Mouse (Mus musculus) heart, adult 2 months (tissue): ENCODE results near the gene Nrg4. TPM values are rescaled to one million over a fixed set of nuclear protein-coding genes. Genes with fewer than 3 reads are reported as not detected.

Experiments
- DNase-seq, 2 experiments: peaks; one replicate each; pipeline ENCODE4 v3.0.0; 2021
- H3K27ac ChIP-seq: fragments of 200-600 bp; 2 replicates; pipeline ENCODE4 v1.8.1; 2022
- H3K27me3 ChIP-seq: fragments of 200-500 bp; 2 replicates; pipeline ENCODE4 v1.6.1; 2012; ENCODE audit warnings: mild to moderate bottlenecking, low read length, inconsistent platforms, mixed read lengths; ENCODE audit not compliant: control insufficient read depth, insufficient read depth
- H3K36me3 ChIP-seq: fragments of 200-500 bp; 2 replicates; pipeline ENCODE4 v1.6.1; 2012; ENCODE audit warnings: low read length, inconsistent platforms; ENCODE audit not compliant: control insufficient read depth, insufficient read depth
- H3K4me1 ChIP-seq: fragments of 200-500 bp; 2 replicates; pipeline ENCODE4 v1.6.1; 2011; ENCODE audit warnings: low read length; ENCODE audit not compliant: control insufficient read depth, insufficient read depth
- H3K4me3 ChIP-seq: fragments of 200-600 bp; 2 replicates; pipeline ENCODE4 v1.8.1; 2022
- H3K79me2 ChIP-seq: fragments of 200-500 bp; replicated peaks from 2 replicates; pipeline ENCODE4 v1.6.1; 2012; ENCODE audit warnings: mild to moderate bottlenecking, inconsistent platforms, low read length, moderate library complexity, mixed read lengths; ENCODE audit not compliant: control insufficient read depth, insufficient read depth
- H3K9ac ChIP-seq: fragments of 200-500 bp; 2 replicates; pipeline ENCODE4 v1.6.1; 2012; ENCODE audit warnings: low read depth, mild to moderate bottlenecking, control low read depth, inconsistent platforms, low read length, mixed read lengths
- CTCF ChIP-seq: fragments of 200-600 bp; IDR thresholded peaks from 2 replicates; pipeline ENCODE4 v1.8.1; 2022; ENCODE audit warnings: antibody characterized with exemption, mild to moderate bottlenecking, moderate library complexity
- EP300 ChIP-seq: fragments of 200-500 bp; IDR thresholded peaks from 2 replicates; pipeline ENCODE4 v1.6.1; 2011; ENCODE audit warnings: low read depth, low read length, control low read depth; ENCODE audit not compliant: insufficient read depth
- POLR2A ChIP-seq: fragments of 200-500 bp; IDR thresholded peaks from 2 replicates; pipeline ENCODE4 v1.6.1; 2011; ENCODE audit warnings: mild to moderate bottlenecking, low read depth, low read length, control low read depth; ENCODE audit not compliant: insufficient read depth
- WGBS: fragments of 180-500 bp; shearing (Covaris S2); methylation state at CpG from one replicate; pipeline ENCODE4 v1.1.7; 2018; 5-methylcytosine and 5-hydroxymethylcytosine counted together
- intact Hi-C: fragments of 180-260 bp; cut with DNase I; formaldehyde crosslinking; loops from one replicate; pipeline ENCODE4 v1.15.1; 2025
- polyA plus RNA-seq: library from polyadenylated mRNA; depleted of rRNA; stranded (reverse); fragments of >200 nt; gene quantifications from 2 replicates; pipeline ENCODE4 v1.2.3, GENCODE M21; 2012
- total RNA-seq, 2 experiments: library from RNA; stranded (reverse); gene quantifications; 2 replicates each; pipeline ENCODE4 v1.2.3; 2021

The Nrg4 gene
- total and polyA plus RNA-seq, 3 experiments = 1.5 to 7.6 (median 2.3) TPM

- DNase-seq = no peak
- H3K79me2 ChIP-seq = no peaks in the 10 kb centered on the region
- H3K27me3 ChIP-seq = no peaks in the 10 kb centered on the region
- intact Hi-C loops = no loop called here
- TF ChIP-seq EP300 = no peak
- TF ChIP-seq CTCF = no peak
- no peak for TF ChIP-seq POLR2A
- WGBS = 72% methylated on average over 7 of the region's 7 CpGs
- no peak overlapping the region for H3K9ac ChIP-seq
- no peaks in the 10 kb centered on the region for H3K36me3 ChIP-seq
- H3K4me3 ChIP-seq = no peak overlapping the region
- no peak overlapping the region for H3K27ac ChIP-seq
- no peaks in the 10 kb centered on the region for H3K4me1 ChIP-seq
Measured at GRCm38 (mm10) chr9:55344165-55344564, 17.5 kb upstream of the Nrg4 start.

- 0 out of 2 replicates have a peak, but pooled peaks cover 1% of the 10 kb centered on the region for H3K27me3 ChIP-seq
- TF ChIP-seq CTCF = peak; percentile 19; the same call in 1 of the 2 replicates
- no peak for TF ChIP-seq EP300
- no peak overlapping the region for H3K4me3 ChIP-seq
- no peaks in the 10 kb centered on the region for H3K36me3 ChIP-seq
- no peak overlapping the region for H3K27ac ChIP-seq
- no peak overlapping the region for H3K9ac ChIP-seq
- DNase-seq = peak; percentile 25 to 35
- intact Hi-C loops = no loop called here
- WGBS = 24% methylated on average over 7 of the region's 7 CpGs
- no peaks in the 10 kb centered on the region for H3K79me2 ChIP-seq
- H3K4me1 ChIP-seq = no peaks in the 10 kb centered on the region; the same call in 1 of the 2 replicates
Measured at GRCm38 (mm10) chr9:55332949-55333348, 6.3 kb upstream of the Nrg4 start.

DNA sequence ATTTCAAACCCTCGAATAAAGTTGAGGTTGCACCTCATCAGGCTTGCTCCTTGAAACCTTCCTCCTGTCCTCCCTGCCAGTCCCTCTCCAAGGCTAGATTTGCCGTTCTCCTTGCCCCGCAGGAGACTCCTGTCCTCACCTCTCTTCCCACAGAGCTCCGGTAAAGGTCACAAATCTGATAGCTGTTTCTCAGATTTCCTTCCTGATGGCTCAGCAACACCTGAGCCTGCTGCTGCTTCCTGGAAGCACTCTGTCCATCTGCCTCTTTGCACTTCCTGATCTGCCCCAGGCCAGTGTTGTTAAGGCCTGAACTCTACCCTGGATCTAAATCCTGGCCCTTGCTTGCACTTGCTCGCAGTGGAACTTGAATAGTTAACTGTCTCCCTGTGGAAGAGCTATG is 5.8 kb upstream of the Nrg4 start:
- TF ChIP-seq POLR2A = no peak
- TF ChIP-seq EP300 = no peak
- no peak for TF ChIP-seq CTCF
- intact Hi-C loops = no loop called here
- Histone ChIP-seq H3K79me2 (no peaks in the 10 kb centered on the region), H3K4me3 (no peak overlapping the region), H3K4me1 (no peaks in the 10 kb centered on the region; the same call in 1 of the 2 replicates), H3K27me3 (0 out of 2 replicates have a peak, but pooled peaks cover 1% of the 10 kb centered on the region), H3K27ac (no peak overlapping the region), H3K36me3 (no peaks in the 10 kb centered on the region), H3K9ac (no peak overlapping the region)
- DNase-seq = no peak
- WGBS = 37% methylated on average over 5 of the region's 5 CpGs

- Histone ChIP-seq H3K27ac (no peak overlapping the region), H3K36me3 (no peaks in the 10 kb centered on the region), H3K9ac (no peak overlapping the region), H3K4me3 (no peak overlapping the region), H3K79me2 (no peaks in the 10 kb centered on the region), H3K4me1 (no peaks in the 10 kb centered on the region; the same call in 1 of the 2 replicates), H3K27me3 (0 out of 2 replicates have a peak, but pooled peaks cover 1% of the 10 kb centered on the region)
- intact Hi-C loops = loop anchor here (10.0 kb wide), 1 partner anchor 215 kb away; no protein-coding TSS in a partner anchor
- TF ChIP-seq CTCF (no peak), EP300 (no peak), POLR2A (no peak)
- no peak for DNase-seq
- 80% methylated on average over 6 of the region's 6 CpGs for WGBS
Measured at GRCm38 (mm10) chr9:55329401-55329800, 2.8 kb upstream of the Nrg4 start.

DNA sequence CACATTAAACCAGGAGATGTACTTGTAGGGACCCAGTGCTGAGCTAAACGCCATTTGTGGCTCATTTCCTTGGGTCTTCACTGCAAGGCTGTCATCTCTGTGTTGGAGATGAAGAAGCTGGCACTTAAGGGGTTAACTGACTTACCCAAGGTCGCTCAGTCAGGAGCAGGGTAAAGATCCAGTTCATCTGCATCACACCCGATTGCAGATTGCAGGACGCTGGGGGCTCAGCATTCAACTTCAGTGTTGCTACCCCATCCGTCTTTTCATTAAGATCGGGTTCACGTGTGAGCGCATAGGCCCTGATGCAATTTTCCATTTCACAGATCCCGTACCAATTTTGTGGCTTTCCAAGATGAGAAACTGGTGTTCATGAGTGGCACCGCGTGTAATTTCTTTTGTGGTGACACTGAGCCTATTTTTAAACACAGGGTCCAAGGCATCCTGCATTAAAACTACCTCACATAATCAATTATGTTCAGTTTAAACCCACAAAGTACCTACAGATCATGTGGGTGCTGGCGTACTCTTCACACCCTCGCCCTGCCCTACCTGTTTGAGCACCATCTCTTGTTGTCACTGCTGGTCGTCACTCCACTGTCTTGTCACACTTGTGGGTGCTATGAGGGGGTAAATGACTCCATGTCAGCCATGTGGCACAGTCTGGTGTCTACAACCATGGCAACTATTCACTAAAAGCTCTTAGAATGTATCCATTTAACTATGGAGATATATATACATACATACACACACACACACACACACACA is 1.7 kb upstream of the Nrg4 start:
- H3K27ac ChIP-seq = no peak overlapping the region
- no peak for TF ChIP-seq POLR2A
- no peak overlapping the region for H3K4me3 ChIP-seq
- 46% methylated on average over 14 of the region's 14 CpGs for WGBS
- no peaks in the 10 kb centered on the region; the same call in 1 of the 2 replicates for H3K4me1 ChIP-seq
- no peaks in the 10 kb centered on the region for H3K36me3 ChIP-seq
- 0 out of 2 replicates have a peak, but pooled peaks cover 1% of the 10 kb centered on the region for H3K27me3 ChIP-seq
- H3K9ac ChIP-seq = no peak overlapping the region
- no peaks in the 10 kb centered on the region for H3K79me2 ChIP-seq
- no peak for DNase-seq
- intact Hi-C loops = loop anchor here (10.0 kb wide), 1 partner anchor 216 kb away; no protein-coding TSS in a partner anchor

DNA sequence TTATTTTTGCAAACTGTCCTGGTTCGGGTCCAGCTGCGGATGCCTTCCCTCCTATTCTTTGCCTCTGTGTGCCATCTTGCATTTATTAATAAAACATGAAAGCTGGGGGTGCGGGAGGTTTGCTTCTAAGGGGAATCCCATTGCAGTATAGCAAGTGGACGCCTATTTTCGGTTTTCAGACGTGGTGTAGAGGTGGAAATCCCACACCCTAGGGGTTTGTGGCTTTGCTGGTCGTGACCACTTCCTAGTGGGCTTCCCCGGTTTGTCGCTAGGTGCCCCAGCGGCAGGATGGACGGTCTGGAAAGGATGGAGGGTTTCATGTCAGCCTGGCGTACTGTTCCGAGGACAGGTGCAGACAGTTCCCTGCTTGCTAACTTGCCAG is 581 bp upstream of the Nrg4 start:
- Histone ChIP-seq H3K9ac (peak overlapping the region; percentile 59), H3K36me3 (no peaks in the 10 kb centered on the region), H3K4me1 (no peaks in the 10 kb centered on the region), H3K79me2 (no peaks in the 10 kb centered on the region), H3K27me3 (peaks cover 3% of the 10 kb centered on the region; the same call in 1 of the 2 replicates), H3K4me3 (peak overlapping the region; percentile 60), H3K27ac (no peak overlapping the region; the same call in 1 of the 2 replicates)
- intact Hi-C loops = loop anchor here (10.0 kb wide), 1 partner anchor 218 kb away; no protein-coding TSS in a partner anchor
- no peak for TF ChIP-seq EP300
- no peak for TF ChIP-seq CTCF
- TF ChIP-seq POLR2A = no peak
- WGBS = 4% methylated on average over 13 of the region's 13 CpGs
- DNase-seq = peak in 1 of 2 experiments; percentile 11
